Mouse (Mus musculus) forebrain, embryonic 16.5 days (tissue): ENCODE measurements around the gene Gm17428. TPM values are rescaled to one million over a fixed set of nuclear protein-coding genes. Genes with fewer than 3 reads are reported as not detected.
"Not testable (repeated sequence)": the region's sequence is repeated elsewhere in the genome, so short reads cannot be mapped to it uniquely, and the experiment has no call there.

ENCODE experiments used
- ATAC-seq: fragments of 200-750 bp; cut with Nextera tagmentation; 2 replicates; pipeline ENCODE4 v1.8.0; 2017; ENCODE audit warnings: mild to moderate bottlenecking, moderate library complexity
- H3K27ac ChIP-seq: fragments of 300-500 bp; sonication (generic); 2 replicates; pipeline ENCODE4 v1.5.1; 2014; ENCODE audit warnings: low read length, control low read depth
- H3K27me3 ChIP-seq: fragments of 300-500 bp; sonication (generic); replicated peaks from 2 replicates; pipeline ENCODE4 v1.6.1; 2014; ENCODE audit warnings: low read length; ENCODE audit not compliant: control insufficient read depth, insufficient read depth
- H3K36me3 ChIP-seq: fragments of 300-500 bp; sonication (generic); 2 replicates; pipeline ENCODE4 v1.6.1; 2014; ENCODE audit not compliant: control insufficient read depth, insufficient read depth
- H3K4me1 ChIP-seq: fragments of 300-500 bp; sonication (generic); replicated peaks from 2 replicates; pipeline ENCODE4 v1.6.1; 2014; ENCODE audit warnings: low read length; ENCODE audit not compliant: control insufficient read depth, insufficient read depth
- H3K4me2 ChIP-seq: fragments of 300-500 bp; sonication (generic); 2 replicates; pipeline ENCODE4 v1.6.1; 2014; ENCODE audit warnings: mild to moderate bottlenecking, low read length, control low read depth
- H3K4me3 ChIP-seq: fragments of 300-500 bp; sonication (generic); replicated peaks from 2 replicates; pipeline ENCODE4 v1.5.1; 2014; ENCODE audit warnings: mild to moderate bottlenecking, low read length, control low read depth
- H3K9ac ChIP-seq: fragments of 300-500 bp; sonication (generic); replicated peaks from 2 replicates; pipeline ENCODE4 v1.6.1; 2014; ENCODE audit warnings: low read depth, low read length, control low read depth
- H3K9me3 ChIP-seq: fragments of 300-500 bp; sonication (generic); 2 replicates; pipeline ENCODE4 v1.6.1; 2016; ENCODE audit warnings: low read length; ENCODE audit not compliant: control insufficient read depth
- WGBS: fragments of 180-500 bp; shearing (Covaris S2); extraction: QIAGEN DNeasy Blood & Tissue Kit; methylation state at CpG from one replicate; pipeline ENCODE4 v1.1.7; 2014; 5-methylcytosine and 5-hydroxymethylcytosine counted together
- polyA plus RNA-seq: library from polyadenylated mRNA; unstranded; fragments of >200 nt; fragmentation: Nextera tagmentation; extraction: Ambion mirVana; gene quantifications from 2 replicates; pipeline ENCODE4 v1.2.1, GENCODE M21; 2015

Gm17428 gene
- polyA plus RNA-seq, 1 experiment from 2014 or later: not detected

DNA sequence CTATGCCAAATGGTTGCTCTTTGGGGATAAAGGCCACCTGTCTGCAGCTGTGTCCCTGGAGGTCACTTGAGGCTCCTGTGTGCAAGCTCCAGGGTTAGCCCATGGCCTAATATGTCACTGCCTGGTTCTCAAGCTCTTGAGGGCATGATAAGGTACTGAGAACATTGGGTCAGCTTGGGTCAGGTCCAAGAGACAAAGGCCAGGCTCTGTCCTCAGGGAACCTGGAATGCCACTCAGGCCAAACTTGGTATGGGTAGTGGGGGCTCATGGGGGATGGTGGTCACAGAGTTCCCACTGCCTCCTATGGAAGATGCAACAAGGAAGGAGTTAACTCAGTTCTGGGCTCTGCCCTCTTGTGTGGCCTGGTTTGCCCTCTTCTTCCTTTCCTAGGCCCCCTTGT, 8.4 kb upstream of the Gm17428 start:
- no peaks in the 10 kb centered on the region for H3K9me3 ChIP-seq
- H3K27me3 ChIP-seq: no peaks in the 10 kb centered on the region
- H3K4me2 ChIP-seq: no peak overlapping the region
- H3K36me3 ChIP-seq: no peaks in the 10 kb centered on the region
- H3K27ac ChIP-seq: no peak overlapping the region
- H3K4me3 ChIP-seq: no peak overlapping the region
- H3K4me1 ChIP-seq: no peaks in the 10 kb centered on the region
- no peak overlapping the region for H3K9ac ChIP-seq
- no peak for ATAC-seq

DNA sequence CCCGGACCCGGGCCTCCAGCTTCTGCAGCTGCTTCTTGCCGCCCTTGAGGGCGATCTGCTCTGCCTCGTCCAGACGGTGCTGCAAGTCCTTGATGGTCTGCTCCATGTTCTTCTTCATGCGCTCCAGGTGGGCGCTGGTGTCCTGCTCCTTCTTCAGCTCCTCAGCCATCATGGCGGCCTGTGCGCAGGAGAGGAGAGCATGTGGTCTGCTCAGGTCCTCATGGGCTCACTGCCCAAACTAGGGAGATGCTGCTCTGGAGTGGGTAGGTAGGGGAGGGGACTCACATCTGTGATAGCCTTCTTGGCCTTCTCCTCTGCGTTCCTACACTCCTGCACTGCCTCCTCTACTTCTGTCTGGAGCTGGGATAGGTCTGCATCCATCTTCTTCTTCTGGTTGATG, 3.9 kb upstream of the Gm17428 start:
- H3K9ac ChIP-seq, H3K27ac ChIP-seq, H3K36me3 ChIP-seq, ATAC-seq, H3K27me3 ChIP-seq, H3K9me3 ChIP-seq, H3K4me1 ChIP-seq, H3K4me2 ChIP-seq, H3K4me3 ChIP-seq: not testable (repeated sequence)
- 94% methylated on average over 8 of the region's 11 CpGs for WGBS

DNA sequence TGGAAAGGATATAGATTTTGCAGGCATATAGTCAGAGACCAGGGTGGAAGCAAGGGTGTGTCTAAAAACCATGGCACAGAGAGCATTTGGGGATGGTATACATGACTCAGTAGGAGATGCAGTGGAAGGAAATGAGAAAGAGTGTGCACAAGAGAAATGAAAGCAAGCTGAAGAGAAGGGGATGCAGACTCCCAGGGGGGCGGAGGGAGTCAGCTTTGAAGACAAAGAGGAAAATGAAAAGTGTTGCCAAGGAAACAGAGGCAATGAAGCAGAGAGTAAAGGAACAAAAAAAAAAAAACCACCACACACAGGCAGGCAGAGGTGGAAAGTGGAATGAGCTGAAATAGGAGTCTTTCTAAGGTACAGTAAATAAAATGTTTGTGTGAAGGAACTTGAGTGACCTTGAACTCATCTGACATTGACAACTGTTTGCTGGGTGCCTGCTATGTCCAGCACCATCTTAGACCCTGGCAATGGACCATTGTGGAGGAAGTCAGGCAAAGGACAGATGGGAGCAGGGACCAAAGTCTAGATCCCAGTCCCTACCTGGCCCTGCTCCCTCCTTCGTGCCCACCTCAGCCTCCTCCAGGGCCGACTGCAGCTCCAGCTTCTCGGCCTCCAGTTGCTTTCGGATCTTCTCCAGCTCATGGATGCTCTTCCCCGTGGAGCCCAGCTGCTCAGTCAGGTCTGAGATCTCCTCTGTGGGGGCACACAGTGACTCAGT, 2.5 kb upstream of the Gm17428 start:
- Histone ChIP-seq H3K36me3 (no peaks in the 10 kb centered on the region), H3K4me3 (no peak overlapping the region), H3K27me3 (no peaks in the 10 kb centered on the region), H3K9ac (no peak overlapping the region), H3K27ac (peak overlapping the region; percentile 86), H3K4me1 (peaks cover 9% of the 10 kb centered on the region; the same call in 1 of the 2 replicates), H3K9me3 (no peaks in the 10 kb centered on the region), H3K4me2 (no peak overlapping the region)
- ATAC-seq: peak; percentile 79
- WGBS: 68% methylated on average over 6 of the region's 6 CpGs

DNA sequence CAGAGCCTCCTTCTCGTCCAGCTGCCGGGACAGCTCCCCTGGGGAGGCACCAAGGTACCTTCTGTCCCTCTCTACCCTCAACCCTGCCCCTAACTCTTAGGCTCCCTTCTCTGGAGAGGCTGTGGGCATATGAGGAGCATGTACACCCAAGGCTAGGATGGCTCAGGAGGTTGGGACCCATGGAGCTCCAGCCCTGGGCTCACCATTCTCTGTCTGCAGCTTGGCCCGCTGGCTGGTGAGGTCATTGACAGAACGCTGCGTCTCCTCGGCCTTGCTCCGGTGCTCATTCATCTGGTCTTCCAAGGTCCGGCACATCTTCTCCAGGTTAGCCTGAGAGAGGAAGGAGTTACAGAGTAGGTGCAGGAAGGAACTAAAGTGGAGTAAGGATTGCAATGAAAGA, 1.9 kb downstream of the Gm17428 start:
- 89% methylated on average over 8 of the region's 8 CpGs for WGBS
- Histone ChIP-seq H3K9ac (no peak overlapping the region), H3K36me3 (no peaks in the 10 kb centered on the region), H3K4me3 (no peak overlapping the region), H3K27ac (no peak overlapping the region), H3K4me1 (peaks cover 9% of the 10 kb centered on the region; the same call in 1 of the 2 replicates), H3K4me2 (no peak overlapping the region), H3K27me3 (no peaks in the 10 kb centered on the region), H3K9me3 (no peaks in the 10 kb centered on the region)
- ATAC-seq: no peak

DNA sequence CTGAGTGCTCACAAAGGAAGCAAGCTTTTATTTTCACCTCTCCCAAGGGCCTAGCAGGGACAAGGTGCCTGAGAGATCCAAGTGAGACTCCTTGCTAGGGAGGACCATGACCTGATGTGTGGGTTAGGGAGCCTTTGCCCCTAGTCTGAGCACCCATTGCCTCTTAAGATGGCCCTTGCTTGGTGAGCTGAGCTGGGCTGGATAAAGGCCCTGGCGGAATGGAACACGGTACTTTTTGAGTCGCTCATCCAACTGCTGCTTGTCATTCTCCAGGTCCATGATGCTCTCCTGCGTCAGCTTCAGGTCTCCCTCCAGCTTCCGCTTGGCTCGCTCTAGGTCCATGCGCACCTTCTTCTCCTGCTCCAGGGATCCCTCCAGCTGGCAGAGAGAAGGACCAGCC, 5.2 kb downstream of the Gm17428 start:
- 96% methylated on average over 7 of the region's 7 CpGs for WGBS
- no peak for ATAC-seq

DNA sequence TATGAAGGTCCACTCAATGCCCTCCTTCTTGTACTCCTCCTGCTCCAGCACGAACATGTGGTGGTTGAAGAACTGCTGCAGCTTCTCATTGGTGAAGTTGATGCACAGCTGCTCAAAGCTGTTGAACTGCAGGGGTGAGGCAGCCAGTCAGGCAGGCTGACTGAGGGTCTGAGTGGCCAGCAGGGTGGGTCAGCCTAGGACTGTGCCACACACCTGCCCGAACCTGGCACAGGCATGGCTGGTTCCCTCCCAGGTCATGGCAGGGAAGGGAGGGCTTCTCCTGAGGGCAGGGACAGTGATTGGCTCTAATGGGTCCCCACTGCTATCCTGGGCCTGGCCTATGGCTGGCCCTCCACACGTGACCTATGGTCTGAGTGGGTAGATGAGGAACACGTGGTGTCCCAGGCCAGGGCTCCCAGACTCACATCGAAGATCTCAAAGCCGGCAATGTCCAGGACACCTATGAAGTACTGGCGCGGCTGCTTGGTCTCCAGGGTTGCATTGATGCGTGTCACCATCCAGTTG, 11.7 kb downstream of the Gm17428 start:
- 91% methylated on average over 9 of the region's 9 CpGs for WGBS
- H3K27me3 ChIP-seq, H3K4me2 ChIP-seq, H3K9ac ChIP-seq, H3K4me1 ChIP-seq, H3K4me3 ChIP-seq, ATAC-seq, H3K36me3 ChIP-seq, H3K9me3 ChIP-seq, H3K27ac ChIP-seq: not testable (repeated sequence)

More for the DNA sequence above, 5.2 kb downstream of the Gm17428 start:
- Histone ChIP-seq H3K4me3 (no peak overlapping the region), H3K27me3 (no peaks in the 10 kb centered on the region), H3K9ac (no peak overlapping the region), H3K4me1 (no peaks in the 10 kb centered on the region), H3K4me2 (no peak overlapping the region), H3K36me3 (no peaks in the 10 kb centered on the region), H3K27ac (no peak overlapping the region), H3K9me3 (no peaks in the 10 kb centered on the region)

DNA sequence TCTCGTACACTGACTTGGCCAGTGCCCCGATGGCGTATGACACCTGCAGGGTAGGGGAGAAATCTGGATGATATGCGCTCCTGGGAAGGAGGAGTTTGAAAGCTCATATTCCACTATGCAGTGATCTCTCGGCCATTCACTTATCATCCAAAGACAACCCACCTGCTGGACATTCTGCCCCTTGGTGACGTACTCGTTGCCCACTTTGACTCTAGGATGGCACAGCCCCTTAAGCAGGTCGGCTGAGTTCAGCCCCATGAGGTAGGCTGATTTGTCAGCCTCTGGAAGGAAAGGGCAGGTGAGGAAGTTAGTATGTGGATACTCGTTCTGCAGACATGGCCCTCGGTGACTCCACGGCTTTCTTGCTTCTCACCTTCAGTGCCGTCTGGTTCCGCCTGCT, 12.1 kb downstream of the Gm17428 start:
- Histone ChIP-seq H3K27me3 (no peaks in the 10 kb centered on the region), H3K9ac (no peak overlapping the region), H3K4me2 (no peak overlapping the region), H3K9me3 (no peaks in the 10 kb centered on the region), H3K36me3 (no peaks in the 10 kb centered on the region), H3K27ac (no peak overlapping the region), H3K4me3 (no peak overlapping the region), H3K4me1 (no peaks in the 10 kb centered on the region; the same call in 1 of the 2 replicates)
- WGBS: 91% methylated on average over 13 of the region's 13 CpGs
- ATAC-seq: no peak

DNA sequence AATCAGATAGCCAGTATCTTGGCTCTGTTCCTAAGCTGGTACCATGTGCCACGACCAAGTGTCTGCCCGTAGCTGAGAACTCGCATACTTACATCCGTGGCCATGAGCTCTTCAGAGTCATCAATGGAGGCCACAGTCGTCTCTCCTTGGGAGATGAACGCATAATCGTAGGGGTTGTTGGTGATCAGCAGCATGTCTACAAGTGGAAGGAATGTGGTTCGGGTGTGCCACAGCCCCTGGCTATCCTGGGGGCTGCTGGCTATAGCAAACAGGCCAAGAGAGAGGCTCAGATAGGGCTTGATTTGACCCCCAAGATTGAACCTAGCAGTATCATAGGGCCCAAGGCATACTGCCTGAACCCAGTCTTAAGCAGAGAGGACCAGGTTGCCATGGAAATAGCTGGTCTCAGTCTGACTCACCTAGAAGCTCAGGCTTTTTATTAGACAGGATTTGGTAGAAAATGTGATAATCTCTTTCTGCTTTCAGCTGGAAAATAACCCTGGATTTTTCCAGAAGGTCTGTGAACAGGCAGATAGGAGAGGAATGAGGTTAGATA, 13.2 kb downstream of the Gm17428 start:
- H3K4me1 ChIP-seq: peaks cover 10% of the 10 kb centered on the region
- 76% methylated on average over 8 of the region's 8 CpGs for WGBS
- H3K36me3 ChIP-seq: no peaks in the 10 kb centered on the region
- H3K4me3 ChIP-seq: no peak overlapping the region
- no peak for ATAC-seq
- no peak overlapping the region for H3K4me2 ChIP-seq
- no peak overlapping the region for H3K9ac ChIP-seq
- no peaks in the 10 kb centered on the region for H3K27me3 ChIP-seq
- no peak overlapping the region; the same call in 1 of the 2 replicates for H3K27ac ChIP-seq
- no peaks in the 10 kb centered on the region for H3K9me3 ChIP-seq

DNA sequence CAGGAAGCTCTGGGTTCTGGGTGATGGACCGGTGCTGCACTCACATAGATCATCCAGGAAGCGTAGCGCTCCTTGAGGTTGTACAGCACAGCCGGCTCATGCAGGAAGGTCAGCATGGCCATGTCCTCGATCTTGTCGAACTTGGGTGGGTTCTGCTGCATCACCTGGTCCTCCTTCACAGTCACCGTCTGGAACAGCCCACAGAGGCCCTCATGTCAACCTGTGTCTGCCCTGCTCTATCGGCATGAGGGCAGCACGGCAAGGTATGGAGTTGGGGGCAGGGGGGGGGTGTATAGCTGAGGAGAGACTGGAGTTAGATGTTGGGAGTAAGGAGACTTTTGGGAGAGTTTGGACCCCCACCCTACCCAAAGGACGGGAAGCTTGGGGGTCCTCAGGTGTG, 15.5 kb downstream of the Gm17428 start:
- Histone ChIP-seq H3K9me3 (no peaks in the 10 kb centered on the region), H3K4me3 (no peak overlapping the region), H3K4me2 (no peak overlapping the region), H3K27me3 (no peaks in the 10 kb centered on the region), H3K36me3 (no peaks in the 10 kb centered on the region), H3K9ac (no peak overlapping the region), H3K27ac (no peak overlapping the region), H3K4me1 (peaks cover 31% of the 10 kb centered on the region)
- no peak for ATAC-seq
- 89% methylated on average over 10 of the region's 10 CpGs for WGBS
